Mouse (Mus musculus) telencephalon, adult 2 months (tissue): ENCODE results near the gene Tspan12.

Source experiments
- DNase-seq: peaks from one replicate; pipeline ENCODE4 v3.0.0-alpha.2; 2011; ENCODE audit warnings: low read depth, low spot score

Gene Tspan12

GRCm38 (mm10) chr6:21774213-21774916 lies 78.0 kb downstream of the Tspan12 start:
- DNase-seq: peak; percentile 26

GRCm38 (mm10) chr6:21769447-21769809 lies 82.9 kb downstream of the Tspan12 start:
- no peak for DNase-seq

GRCm38 (mm10) chr6:21768745-21769446 lies 83.4 kb downstream of the Tspan12 start:
- DNase-seq: no peak

GRCm38 (mm10) chr6:21767787-21768221 lies 84.5 kb downstream of the Tspan12 start:
- no peak for DNase-seq

GRCm38 (mm10) chr6:21747536-21747935 lies 104.8 kb downstream of the Tspan12 start:
- no peak for DNase-seq

- no peak for DNase-seq
These were observed 107.6 kb downstream of the Tspan12 start for GRCm38 (mm10) chr6:21744615-21745266.

GRCm38 (mm10) chr6:21740606-21741005 lies 111.7 kb downstream of the Tspan12 start:
- DNase-seq: no peak

GRCm38 (mm10) chr6:21722238-21722637 lies 130.1 kb downstream of the Tspan12 start:
- no peak for DNase-seq
